9 mouse cellular contexts compared by ENCODE assay signal in the genomic region with DNA sequence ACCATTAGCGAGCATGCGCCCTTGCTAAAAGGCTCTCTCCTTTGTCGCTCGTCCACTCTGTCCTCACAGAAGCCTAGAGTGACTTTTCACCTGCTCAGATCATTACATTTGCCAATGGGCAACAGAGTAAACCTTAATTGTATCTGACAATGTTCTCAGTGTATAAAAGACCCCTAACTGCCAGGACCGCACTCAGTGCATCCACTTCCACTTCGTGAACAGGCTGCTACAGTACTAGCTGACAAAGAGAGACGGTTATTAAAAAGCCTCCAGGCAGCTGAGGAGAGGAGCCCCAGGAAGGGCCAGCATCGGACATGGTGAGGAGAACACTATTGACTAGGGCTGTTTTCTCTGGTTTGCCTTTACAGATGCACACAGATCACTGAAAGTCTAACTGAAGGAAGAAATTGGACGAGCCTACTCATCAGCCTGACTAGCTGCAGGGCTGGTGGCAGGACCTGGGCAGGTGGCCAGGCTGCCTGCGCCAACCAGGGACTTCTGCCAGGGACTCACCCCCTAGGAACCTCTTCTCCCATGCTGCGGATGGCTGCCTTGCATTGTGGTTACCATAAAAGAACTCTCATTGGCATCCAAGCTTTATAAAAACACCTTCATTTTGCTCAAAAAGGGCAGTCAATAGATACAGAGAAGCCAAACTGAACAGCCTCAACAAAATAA. TPM values are rescaled to one million over a fixed set of nuclear protein-coding genes. Genes with fewer than 3 reads are reported as not detected.
DNase-seq lines count a peak whose midpoint lies in the region; ATAC-seq and TF ChIP-seq lines count a peak whose summit lies in the region.
"Had no signal": no experiment of that assay in that cellular context is flagged by ENCODE, and none has a peak within 500 bp of the region (broad histone marks: within the 10 kb centered on the region; RNA-seq: fewer than 3 reads in every experiment).

No protein-coding gene starts in this region.

- H3K27me3 ChIP-seq in Patski: no peaks in the 10 kb centered on the region
- no peaks in the 10 kb centered on the region for H3K27me3 ChIP-seq in lung, postnatal 0 days (replicated peaks; ENCODE audit: insufficient read depth, low read length)

- H3K27ac ChIP-seq in lung, postnatal 0 days (ENCODE audit: low read length): no peak overlapping the region

- H3K9ac ChIP-seq in lung, postnatal 0 days (replicated peaks; ENCODE audit: low read depth): no peak overlapping the region

- no peak for TF ChIP-seq CTCF in Patski (IDR thresholded peaks at IDR 0.05)
- TF ChIP-seq CTCF in lung, postnatal 0 days (IDR thresholded peaks at IDR 0.05): no peak

- DNase-seq in kidney, adult 9 months: peak; percentile 75
- no peak for DNase-seq in kidney, postnatal 10 days
- DNase-seq in Patski (ENCODE audit: low read depth, low spot score): no peak
- DNase-seq in layer of hippocampus, postnatal 10 days (ENCODE audit: low spot score in 2 of 2): peak; percentile 60 to 77
- no peak for DNase-seq in c-Kit-positive CD71-positive TER-119-positive erythroid progenitor cells, embryonic 14.5 days (ENCODE audit: low spot score)
- no peak for DNase-seq in lung, postnatal 0 days (ENCODE audit: low spot score)
- DNase-seq: thymus, postnatal 4 days had no signal

- WGBS in lung, postnatal 0 days: 85% methylated on average over 11 of the region's 11 CpGs

- peak; percentile 13 for ATAC-seq in Patski
- peak; percentile 67 for ATAC-seq in cerebellum, adult (ENCODE audit: insufficient number of reproducible peaks, low FRiP score, low TSS enrichment)
- no peak for ATAC-seq in lung, postnatal 0 days

- in situ Hi-C loops in Patski (cut with MboI; ENCODE audit: low pct_unique_long_range_greater_than_20kb): loop anchor here (5.0 kb wide), 2 partner anchors 77 to 177 kb away; no protein-coding TSS in a partner anchor

- no peaks in the 10 kb centered on the region for H3K9me3 ChIP-seq in lung, postnatal 0 days (ENCODE audit: low read length)

- H3K36me3 ChIP-seq in lung, postnatal 0 days (ENCODE audit: insufficient read depth, low read length): peaks cover 37% of the 10 kb centered on the region

- TF ChIP-seq EP300 in lung, postnatal 0 days (IDR thresholded peaks at IDR 0.05): no peak

- H3K4me2 ChIP-seq in lung, postnatal 0 days (replicated peaks; ENCODE audit: low read depth, low read length): no peak overlapping the region

- H3K4me3 ChIP-seq in lung, postnatal 0 days (ENCODE audit: low read depth, low read length): no peak overlapping the region

- CTCF ChIA-PET in Patski (lab: Charles Lee): interaction anchor here (1.4 kb wide), 1 partner anchor 58 kb away, joined by 3 read pairs; no protein-coding TSS in a partner anchor

- POLR2A ChIA-PET in Patski (lab: Charles Lee): no interaction called here

- H3K4me1 ChIP-seq in lung, postnatal 0 days (ENCODE audit: insufficient read depth, low read depth, low read length): no peaks in the 10 kb centered on the region

RNA-seq across cellular contexts. Expression of a gene that starts 9.5 kb away (rescaled TPM):
- not detected for polyA plus RNA-seq in Patski (2021)
- not detected for total RNA-seq in layer of hippocampus, postnatal 10 days (2021)
- polyA plus RNA-seq in lung, postnatal 0 days (2015; fragmentation: Nextera tagmentation; extraction: Ambion mirVana): not detected in 2 replicates
- total RNA-seq: layer of hippocampus, adult 8-10 months had no signal

RNA-seq across cellular contexts. Expression of a gene that starts 18.2 kb away (rescaled TPM):
- 92.6 TPM for polyA plus RNA-seq in Patski (2021)
- total RNA-seq in layer of hippocampus, postnatal 10 days (2021): 10 to 100 TPM; 21.8 to 22.1 TPM
- 86.9 and 97.1 TPM in 2 replicates for polyA plus RNA-seq in lung, postnatal 0 days (2015; fragmentation: Nextera tagmentation; extraction: Ambion mirVana)

RNA-seq across cellular contexts. Expression of a gene that starts 52.6 kb away (rescaled TPM):
- polyA plus RNA-seq in Patski (2021): 12.6 TPM
- total RNA-seq in layer of hippocampus, postnatal 10 days (2021): 10 to 100 TPM; 10.9 to 11.1 TPM
- polyA plus RNA-seq in lung, postnatal 0 days (2015; fragmentation: Nextera tagmentation; extraction: Ambion mirVana): 8.2 and 8.7 TPM in 2 replicates

RNA-seq across cellular contexts. Expression of a gene that starts 52.6 kb away (rescaled TPM):
- 48.5 TPM for polyA plus RNA-seq in Patski (2021)
- total RNA-seq in layer of hippocampus, postnatal 10 days (2021): 10 to 100 TPM; 32.3 to 32.5 TPM
- 38.0 and 40.2 TPM in 2 replicates for polyA plus RNA-seq in lung, postnatal 0 days (2015; fragmentation: Nextera tagmentation; extraction: Ambion mirVana)

Comparison
In these comparisons a context has a peak if more than half of its experiments do, and no peak if none do; other contexts are left out.
1. DNase-seq: peak in kidney, adult 9 months (single experiment) and layer of hippocampus, postnatal 10 days (2 of 2); none in kidney, postnatal 10 days (single experiment), Patski (single experiment), c-Kit-positive CD71-positive TER-119-positive erythroid progenitor cells, embryonic 14.5 days (single experiment) and lung, postnatal 0 days (single experiment).